Mouse (Mus musculus) CH12.LX (cell line): Measurements from ENCODE around the gene Prdm12. TPM values are rescaled to one million over a fixed set of nuclear protein-coding genes. Genes with fewer than 3 reads are reported as not detected.

Experiments used
- DNase-seq: peaks from one replicate; pipeline ENCODE4 v3.0.0-alpha.2; 2013; ENCODE audit errors: extremely low read depth
- H3K27ac ChIP-seq: 2 replicates; pipeline ENCODE4 v1.5.1; 2012; ENCODE audit warnings: low read depth, mild to moderate bottlenecking, control low read depth, moderate library complexity; ENCODE audit not compliant: insufficient read depth
- H3K27me3 ChIP-seq: replicated peaks from 2 replicates; pipeline ENCODE3; 2012; ENCODE audit warnings: inconsistent platforms
- H3K36me3 ChIP-seq, 2 experiments: replicated peaks in 1 of 2; 2 replicates each; pipeline versions ENCODE3 to v1.6.1; 2012; ENCODE audit warnings: inconsistent platforms in 1 of 2, low read length in 1 of 2, mild to moderate bottlenecking in 1 of 2, mixed read lengths in 1 of 2, moderate library complexity in 1 of 2; ENCODE audit not compliant: control insufficient read depth in 1 of 2, insufficient read depth in 1 of 2
- H3K4me1 ChIP-seq, 2 experiments: 2 replicates each; pipeline ENCODE4 v1.6.1; 2012; ENCODE audit warnings: inconsistent platforms in 1 of 2, moderate library complexity in 1 of 2; ENCODE audit not compliant: insufficient read depth in 2 of 2, control insufficient read depth in 1 of 2
- H3K4me2 ChIP-seq: 2 replicates; pipeline ENCODE4 v1.6.1; 2012; ENCODE audit warnings: low read depth, mild to moderate bottlenecking, control low read depth; ENCODE audit not compliant: poor library complexity, insufficient read depth, severe bottlenecking
- H3K4me3 ChIP-seq, 3 experiments: fragments of 150-350 bp in 1 of 3; sonication (generic) in 1 of 3; replicated peaks in 1 of 3; 2 replicates each; pipeline versions ENCODE3 to v1.5.1; 2011 to 2012; ENCODE audit warnings: low read depth in 2 of 3, low read length in 2 of 3, mild to moderate bottlenecking in 2 of 3, moderate library complexity in 2 of 3, control low read depth in 1 of 3, improper control_type of control experiment in 1 of 3, inconsistent platforms in 1 of 3, mixed read lengths in 1 of 3; ENCODE audit not compliant: poor library complexity in 1 of 3
- H3K79me2 ChIP-seq: replicated peaks from 2 replicates; pipeline ENCODE4 v1.6.1; 2012; ENCODE audit warnings: mild to moderate bottlenecking, moderate library complexity; ENCODE audit not compliant: control insufficient read depth, poor library complexity, insufficient read depth, severe bottlenecking; ENCODE audit errors: extremely low read depth
- H3K9ac ChIP-seq: 2 replicates; pipeline ENCODE4 v1.6.1; 2012; ENCODE audit warnings: low read depth, mild to moderate bottlenecking, control low read depth, moderate library complexity; ENCODE audit not compliant: insufficient read depth
- H3K9me3 ChIP-seq: replicated peaks from 2 replicates; pipeline ENCODE3; 2012; ENCODE audit warnings: low read length, inconsistent platforms, mixed read lengths
- BHLHE40 ChIP-seq: IDR thresholded peaks from 2 replicates; pipeline ENCODE4 v1.6.1; 2011; ENCODE audit warnings: mild to moderate bottlenecking, low read depth, low read length, improper control_type of control experiment
- CHD2 ChIP-seq: IDR thresholded peaks from 2 replicates; pipeline ENCODE4 v1.6.1; 2011; ENCODE audit warnings: low read length, improper control_type of control experiment
- CTCF ChIP-seq, 2 experiments: IDR thresholded peaks in 1 of 2; conservative IDR thresholded peaks in 1 of 2; 2 replicates each; pipeline ENCODE4 v1.5.1; 2011 to 2012; ENCODE audit warnings: low read depth in 2 of 2, low read length in 2 of 2, improper control_type of control experiment in 1 of 2, inconsistent platforms in 1 of 2, mild to moderate bottlenecking in 1 of 2, moderate library complexity in 1 of 2
- E2F4 ChIP-seq: IDR thresholded peaks from 2 replicates; pipeline ENCODE4 v1.6.1; 2011; ENCODE audit warnings: low read depth, low read length, improper control_type of control experiment; ENCODE audit not compliant: insufficient replicate concordance
- EP300 ChIP-seq: IDR thresholded peaks from 2 replicates; pipeline ENCODE4 v1.6.1; 2011; ENCODE audit warnings: low read length, improper control_type of control experiment
- GABPA ChIP-seq: IDR thresholded peaks from 2 replicates; pipeline ENCODE4 v1.6.1; 2012; ENCODE audit warnings: low read depth, low read length, improper control_type of control experiment, inconsistent platforms; ENCODE audit not compliant: insufficient replicate concordance
- JUN ChIP-seq: IDR thresholded peaks from 2 replicates; pipeline ENCODE4 v1.6.1; 2011; ENCODE audit warnings: low read depth, mild to moderate bottlenecking, low read length, improper control_type of control experiment, moderate library complexity; ENCODE audit not compliant: insufficient read depth
- KAT2A ChIP-seq: IDR thresholded peaks from 2 replicates; pipeline ENCODE4 v1.6.1; 2012; ENCODE audit warnings: low read length, improper control_type of control experiment, inconsistent platforms; ENCODE audit not compliant: insufficient replicate concordance
- MAFK ChIP-seq: IDR thresholded peaks from 2 replicates; pipeline ENCODE4 v1.6.1; 2011; ENCODE audit warnings: low read length, improper control_type of control experiment; ENCODE audit not compliant: insufficient replicate concordance
- MAX ChIP-seq: IDR thresholded peaks from 2 replicates; pipeline ENCODE4 v1.6.1; 2011; ENCODE audit warnings: low read length, improper control_type of control experiment
- MAZ ChIP-seq: IDR thresholded peaks from 2 replicates; pipeline ENCODE4 v1.6.1; 2012; ENCODE audit warnings: low read depth, mild to moderate bottlenecking, inconsistent platforms, low read length, improper control_type of control experiment, moderate library complexity
- MEF2A ChIP-seq: IDR thresholded peaks from 2 replicates; pipeline ENCODE4 v1.6.1; 2014; ENCODE audit warnings: low read depth, mild to moderate bottlenecking, inconsistent platforms, low read length, improper control_type of control experiment, borderline replicate concordance
- MXI1 ChIP-seq: IDR thresholded peaks from 2 replicates; pipeline ENCODE4 v1.6.1; 2011; ENCODE audit warnings: mild to moderate bottlenecking, low read depth, low read length, improper control_type of control experiment
- MYC ChIP-seq: IDR thresholded peaks from 2 replicates; pipeline ENCODE4 v1.6.1; 2011; ENCODE audit warnings: low read depth, mild to moderate bottlenecking, improper control_type of control experiment, low read length
- NELFE ChIP-seq: IDR thresholded peaks from 2 replicates; pipeline ENCODE4 v1.6.1; 2011; ENCODE audit warnings: low read depth, low read length, improper control_type of control experiment
- NRF1 ChIP-seq: IDR thresholded peaks from 2 replicates; pipeline ENCODE4 v1.6.1; 2014; ENCODE audit warnings: low read depth, mild to moderate bottlenecking, inconsistent platforms, low read length, improper control_type of control experiment, moderate library complexity
- RCOR1 ChIP-seq: conservative IDR thresholded peaks from 2 replicates; pipeline ENCODE4 v1.6.1; 2012; ENCODE audit warnings: low read depth, mild to moderate bottlenecking, inconsistent platforms, low read length, improper control_type of control experiment
- SIN3A ChIP-seq: IDR thresholded peaks from 2 replicates; pipeline ENCODE4 v1.6.1; 2012; ENCODE audit warnings: low read length, improper control_type of control experiment, inconsistent platforms
- SMC3 ChIP-seq: IDR thresholded peaks from 2 replicates; pipeline ENCODE4 v1.6.1; 2011; ENCODE audit warnings: low read depth, low read length, improper control_type of control experiment
- TCF12 ChIP-seq: IDR thresholded peaks from 2 replicates; pipeline ENCODE4 v1.6.1; 2014; ENCODE audit warnings: low read depth, mild to moderate bottlenecking, inconsistent platforms, low read length, improper control_type of control experiment
- UBTF ChIP-seq: IDR thresholded peaks from 2 replicates; pipeline ENCODE4 v1.6.1; 2012; ENCODE audit warnings: low read depth, mild to moderate bottlenecking, inconsistent platforms, low read length, improper control_type of control experiment, moderate library complexity
- USF2 ChIP-seq: conservative IDR thresholded peaks from 2 replicates; pipeline ENCODE4 v1.6.1; 2011; ENCODE audit warnings: low read depth, low read length, improper control_type of control experiment
- ZKSCAN1 ChIP-seq: IDR thresholded peaks from 2 replicates; pipeline ENCODE4 v1.6.1; 2012; ENCODE audit warnings: low read depth, inconsistent platforms, low read length, improper control_type of control experiment, borderline replicate concordance
- ZNF384 ChIP-seq: IDR thresholded peaks from 2 replicates; pipeline ENCODE4 v1.6.1; 2012; ENCODE audit warnings: low read depth, low read length, improper control_type of control experiment, inconsistent platforms
- dilution Hi-C: fragments of 300-500 bp; cut with MboI; formaldehyde crosslinking; loops from 2 replicates; pipeline ENCODE4 v1.14.3; 2020; ENCODE audit warnings: low sequenced_read_pairs; ENCODE audit not compliant: extremely low pct_unique_long_range_greater_than_20kb, extremely low pct_ligation_motif_present
- in situ Hi-C: fragments of 300-500 bp; cut with MboI; formaldehyde crosslinking; loops from 3 replicates; pipeline ENCODE4 v1.14.3; 2019; ENCODE audit warnings: low sequenced_read_pairs, low pct_ligation_motif_present, low pct_unique_long_range_greater_than_20kb, mixed read lengths
- polyA plus RNA-seq: library from polyadenylated mRNA; unstranded; fragments of >175 nt; gene quantifications from 2 replicates; pipeline ENCODE4 v1.2.1, GENCODE M21; 2012; ENCODE audit warnings: low read depth; ENCODE audit not compliant: insufficient read length
- total RNA-seq, 2 experiments: library from RNA; depleted of rRNA; stranded (reverse); fragments of 300-350 nt in 1 of 2; fragments of >200 nt in 1 of 2; gene quantifications; 2 replicates each; pipeline ENCODE4 v1.2.3; 2012 to 2014

Prdm12 gene
- total and polyA plus RNA-seq, 3 experiments = not detected

DNA sequence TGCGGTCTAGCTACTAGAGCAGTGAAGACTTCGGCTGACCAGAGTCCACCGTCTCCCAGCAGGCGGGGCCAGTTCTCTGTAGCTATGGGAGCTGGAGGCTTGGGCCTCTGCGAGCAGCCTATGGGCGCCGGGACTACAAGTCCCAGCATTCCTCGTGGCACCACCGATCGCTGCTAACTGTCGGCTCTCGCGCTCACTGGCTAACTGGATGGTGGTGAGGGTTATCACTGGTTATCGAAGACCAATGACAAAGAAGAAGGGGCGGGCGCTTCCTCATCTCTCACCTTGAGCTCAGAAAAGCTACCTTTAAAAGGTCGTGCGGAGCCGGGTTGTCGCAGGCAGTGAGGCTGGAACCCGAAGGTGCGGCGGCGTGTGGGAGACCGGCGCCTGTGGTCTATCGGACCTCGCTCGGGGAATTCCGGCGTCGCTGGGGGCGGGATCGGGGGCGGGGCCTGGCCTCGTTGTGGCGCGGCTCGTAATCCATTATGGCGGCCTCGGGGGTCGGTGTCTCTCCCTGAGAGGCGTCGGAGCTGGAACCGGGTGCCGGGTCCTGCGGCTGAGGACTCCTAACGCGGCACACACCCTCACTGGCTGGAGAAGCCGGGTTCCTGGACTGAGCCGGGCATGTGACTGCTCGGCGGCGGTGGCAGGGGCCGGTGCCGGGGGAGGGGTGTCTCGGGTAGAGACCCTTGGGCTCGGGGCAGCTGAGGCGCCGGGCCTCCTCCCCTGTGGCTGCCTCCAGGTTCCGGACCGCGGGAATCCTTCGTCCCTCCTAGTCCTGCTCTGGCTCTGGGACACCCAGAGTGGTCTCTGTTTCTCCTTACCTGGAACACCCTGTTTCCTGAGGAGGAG, 48.5 kb downstream of the Prdm12 start, which contains the start of gene Abl1 (continued):
- no peak for TF ChIP-seq E2F4
- peak; percentile 17 for TF ChIP-seq MXI1
- peak; percentile 39; the same call in 1 of the 2 replicates for TF ChIP-seq UBTF
- no peak for TF ChIP-seq ZKSCAN1
- no peak for TF ChIP-seq JUN
- TF ChIP-seq CHD2 = peak; percentile 96
- no peak for TF ChIP-seq MAFK
- no peak for TF ChIP-seq EP300
- no peak for TF ChIP-seq BHLHE40
- TF ChIP-seq MAX = no peak
- no peak for TF ChIP-seq RCOR1
- no peak for TF ChIP-seq MYC
- peak; percentile 57; the same call in 1 of the 2 replicates for TF ChIP-seq TCF12
- TF ChIP-seq ZNF384 = no peak

DNA sequence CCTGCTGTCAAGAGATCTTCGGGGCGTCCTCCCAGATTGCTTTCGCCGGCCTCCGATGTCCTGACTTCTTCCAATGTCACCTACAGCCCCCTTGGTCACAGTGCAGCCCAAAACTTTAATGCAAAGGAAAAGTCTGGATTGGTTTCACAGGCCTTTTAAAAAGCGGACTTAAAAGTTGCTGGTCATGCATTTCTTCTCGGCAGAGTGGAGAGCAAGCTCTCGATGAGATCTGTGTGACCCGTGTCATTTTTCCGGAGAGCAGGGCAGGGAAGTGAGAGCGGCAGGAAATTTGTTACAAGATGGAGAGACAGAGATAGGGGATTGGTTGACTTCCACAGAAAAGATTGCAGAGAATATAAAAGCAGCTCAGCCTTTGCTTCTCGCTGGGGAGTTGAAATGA, 49.2 kb downstream of the Prdm12 start:
- Histone ChIP-seq H3K79me2 (peaks cover 2% of the 10 kb centered on the region; the same call in 1 of the 2 replicates), H3K4me1 (peaks cover 3 to 26% of the 10 kb centered on the region in 2 experiments; a peak in 3 of 4 replicates), H3K27me3 (no peaks in the 10 kb centered on the region), H3K4me3 (peak overlapping the region; percentile 70 to 87 (median 81)), H3K9me3 (no peaks in the 10 kb centered on the region), H3K27ac (no peak overlapping the region), H3K36me3 (peaks cover 0 to 7% of the 10 kb centered on the region in 2 experiments), H3K4me2 (peak overlapping the region; percentile 99), H3K9ac (peak overlapping the region; percentile 83)
- dilution Hi-C loops = no loop called here
- in situ Hi-C loops = loop anchor here (5.0 to 10.0 kb wide), 2 partner anchors 98 to 196 kb away; partner anchors contain the start of gene Lamc3
- no peak for DNase-seq
- TF ChIP-seq MYC (no peak), GABPA (no peak), JUN (no peak), CTCF (conservative IDR thresholded peaks at IDR 0.05 in 1 of 2, IDR thresholded peaks at IDR 0.05 in 1 of 2; ENCODE audit: low read depth in 2 of 2, low read length in 2 of 2) (no peak), ZNF384 (no peak), SIN3A (no peak), SMC3 (no peak), KAT2A (no peak), ZKSCAN1 (no peak), NRF1 (no peak), NELFE (no peak), MEF2A (no peak), UBTF (no peak), EP300 (no peak), USF2 (no peak), MAZ (no peak)
